Mouse (Mus musculus): ENCODE measurements around the gene Plekhf1.

DNA sequence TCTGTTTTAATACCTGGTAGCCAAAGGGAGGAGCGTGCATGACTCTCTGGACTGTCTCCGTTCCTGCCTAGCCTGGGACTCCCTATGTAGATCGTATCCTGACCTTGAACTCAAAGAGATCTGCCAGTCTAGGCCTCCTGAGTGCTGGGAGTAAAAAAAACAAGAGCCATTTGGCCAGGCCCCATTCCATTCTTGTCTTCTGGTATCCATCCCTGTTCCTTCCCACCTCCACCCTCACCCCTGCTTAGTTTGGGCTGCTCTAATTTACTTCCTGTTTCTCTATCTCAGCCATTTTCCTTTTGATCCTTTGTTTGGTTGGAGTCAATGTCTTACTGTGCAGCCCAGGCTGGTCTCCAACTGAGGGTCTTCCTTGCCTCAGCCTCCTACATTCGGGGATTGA, 14.6 kb upstream of the Plekhf1 start:
- no peak for TF ChIP-seq CTCF (IDR thresholded peaks at IDR 0.05; ENCODE audit: extremely low read depth, insufficient read depth, insufficient read length, insufficient replicate concordance)
- TF ChIP-seq POLR2A (IDR thresholded peaks at IDR 0.05; ENCODE audit: low read depth, low read length): no peak
